Mouse (Mus musculus): ENCODE measurements around the gene Trpm2. TPM values are rescaled to one million over a fixed set of nuclear protein-coding genes. Genes with fewer than 3 reads are reported as not detected.

The Trpm2 gene
- polyA plus RNA-seq, 1 experiment from 2014 or later, result 1.6 TPM

GRCm38 (mm10) chr10:77895562-77895961, 74.8 kb downstream of the Trpm2 start:
- WGBS, result 46% methylated on average over 5 of the region's 5 CpGs
- H3K9me3 ChIP-seq, result no peaks in the 10 kb centered on the region
- no peak for ATAC-seq (ENCODE audit: borderline replicate concordance, extremely low read depth, low FRiP score, low TSS enrichment)

GRCm38 (mm10) chr10:77890987-77891565, 79.3 kb downstream of the Trpm2 start:
- Histone ChIP-seq H3K4me2 (no peak overlapping the region), H3K4me1 (no peaks in the 10 kb centered on the region), H3K9ac (no peak overlapping the region), H3K27ac (no peak overlapping the region), H3K27me3 (no peaks in the 10 kb centered on the region), H3K36me3 (no peaks in the 10 kb centered on the region), H3K9me3 (no peaks in the 10 kb centered on the region), H3K4me3 (no peak overlapping the region)
- 0 out of 2 replicates have a peak, but pooled peaks have one; percentile 3 for ATAC-seq (ENCODE audit: borderline replicate concordance, extremely low read depth, low FRiP score, low TSS enrichment)
- 78% methylated on average over 8 of the region's 8 CpGs for WGBS

More at GRCm38 (mm10) chr10:77895562-77895961, 74.8 kb downstream of the Trpm2 start:
- H3K36me3 ChIP-seq, result no peaks in the 10 kb centered on the region
- H3K27me3 ChIP-seq, result no peaks in the 10 kb centered on the region
- no peak overlapping the region for H3K9ac ChIP-seq
- H3K27ac ChIP-seq, result no peak overlapping the region
- no peak overlapping the region for H3K4me3 ChIP-seq
- H3K4me2 ChIP-seq, result no peak overlapping the region
- no peaks in the 10 kb centered on the region for H3K4me1 ChIP-seq

GRCm38 (mm10) chr10:77886007-77886747, 84.2 kb downstream of the Trpm2 start:
- no peaks in the 10 kb centered on the region for H3K9me3 ChIP-seq
- H3K4me1 ChIP-seq, result no peaks in the 10 kb centered on the region
- no peak overlapping the region for H3K4me2 ChIP-seq
- H3K36me3 ChIP-seq, result no peaks in the 10 kb centered on the region
- no peaks in the 10 kb centered on the region for H3K27me3 ChIP-seq
- no peak overlapping the region for H3K9ac ChIP-seq
- ATAC-seq (ENCODE audit: borderline replicate concordance, extremely low read depth, low FRiP score, low TSS enrichment), result no peak
- H3K4me3 ChIP-seq, result no peak overlapping the region
- H3K27ac ChIP-seq, result no peak overlapping the region
- 33% methylated on average over 12 of the region's 12 CpGs for WGBS

- Histone ChIP-seq H3K4me1 (no peaks in the 10 kb centered on the region), H3K9me3 (no peaks in the 10 kb centered on the region)
- ATAC-seq (ENCODE audit: borderline replicate concordance, extremely low read depth, low FRiP score, low TSS enrichment), result no peak
Observed at GRCm38 (mm10) chr10:77882553-77882952, 87.8 kb downstream of the Trpm2 start.

GRCm38 (mm10) chr10:77880305-77880704, 90.1 kb downstream of the Trpm2 start:
- H3K4me3 ChIP-seq, result no peak overlapping the region
- 59% methylated on average over 3 of the region's 3 CpGs for WGBS
- H3K9me3 ChIP-seq, result no peaks in the 10 kb centered on the region
- peaks cover 6% of the 10 kb centered on the region; the same call in 1 of the 2 replicates for H3K4me1 ChIP-seq
- ATAC-seq (ENCODE audit: borderline replicate concordance, extremely low read depth, low FRiP score, low TSS enrichment), result no peak
- no peak overlapping the region for H3K9ac ChIP-seq
- no peaks in the 10 kb centered on the region for H3K27me3 ChIP-seq
- H3K36me3 ChIP-seq, result no peaks in the 10 kb centered on the region
- H3K27ac ChIP-seq, result no peak overlapping the region
- H3K4me2 ChIP-seq, result no peak overlapping the region

More at GRCm38 (mm10) chr10:77882553-77882952, 87.8 kb downstream of the Trpm2 start:
- Histone ChIP-seq H3K27ac (no peak overlapping the region), H3K36me3 (no peaks in the 10 kb centered on the region), H3K4me2 (no peak overlapping the region), H3K9ac (no peak overlapping the region), H3K27me3 (no peaks in the 10 kb centered on the region), H3K4me3 (no peak overlapping the region)
- WGBS, result 81% methylated on average over 5 of the region's 5 CpGs

GRCm38 (mm10) chr10:77878985-77879384, 91.4 kb downstream of the Trpm2 start:
- Histone ChIP-seq H3K4me3 (no peak overlapping the region), H3K36me3 (no peaks in the 10 kb centered on the region), H3K4me2 (no peak overlapping the region), H3K9me3 (no peaks in the 10 kb centered on the region), H3K4me1 (peaks cover 11% of the 10 kb centered on the region; the same call in 1 of the 2 replicates), H3K27me3 (no peaks in the 10 kb centered on the region), H3K27ac (no peak overlapping the region), H3K9ac (no peak overlapping the region)
- no peak for ATAC-seq (ENCODE audit: borderline replicate concordance, extremely low read depth, low FRiP score, low TSS enrichment)
- 57% methylated on average over 6 of the region's 6 CpGs for WGBS

- no peak overlapping the region for H3K4me2 ChIP-seq
- no peaks in the 10 kb centered on the region for H3K9me3 ChIP-seq
- WGBS, result 53% methylated on average over 7 of the region's 7 CpGs
- no peak overlapping the region for H3K9ac ChIP-seq
- H3K4me3 ChIP-seq, result no peak overlapping the region
- H3K36me3 ChIP-seq, result no peaks in the 10 kb centered on the region
- H3K4me1 ChIP-seq, result peaks cover 4% of the 10 kb centered on the region; the same call in 1 of the 2 replicates
- H3K27ac ChIP-seq, result no peak overlapping the region
- H3K27me3 ChIP-seq, result peaks cover 16% of the 10 kb centered on the region; the same call in 1 of the 2 replicates
- peak; percentile 44; the same call in 1 of the 2 replicates for ATAC-seq (ENCODE audit: borderline replicate concordance, extremely low read depth, low FRiP score, low TSS enrichment)
Observed at GRCm38 (mm10) chr10:77869651-77870050, 100.7 kb downstream of the Trpm2 start.

GRCm38 (mm10) chr10:77867546-77867945, 102.8 kb downstream of the Trpm2 start:
- H3K4me2 ChIP-seq, result no peak overlapping the region
- H3K4me3 ChIP-seq, result no peak overlapping the region
- H3K9me3 ChIP-seq, result no peaks in the 10 kb centered on the region
- H3K36me3 ChIP-seq, result no peaks in the 10 kb centered on the region
- 11% methylated on average over 1 of the region's 1 CpGs for WGBS
- peaks cover 23% of the 10 kb centered on the region for H3K27me3 ChIP-seq
- no peak for ATAC-seq (ENCODE audit: borderline replicate concordance, extremely low read depth, low FRiP score, low TSS enrichment)
- H3K27ac ChIP-seq, result no peak overlapping the region
- no peak overlapping the region for H3K9ac ChIP-seq
- peaks cover 4% of the 10 kb centered on the region; the same call in 1 of the 2 replicates for H3K4me1 ChIP-seq

GRCm38 (mm10) chr10:77864762-77865143, 105.6 kb downstream of the Trpm2 start:
- no peak overlapping the region for H3K27ac ChIP-seq
- no peaks in the 10 kb centered on the region for H3K36me3 ChIP-seq
- no peaks in the 10 kb centered on the region for H3K9me3 ChIP-seq
- no peak for ATAC-seq (ENCODE audit: borderline replicate concordance, extremely low read depth, low FRiP score, low TSS enrichment)
- H3K9ac ChIP-seq, result no peak overlapping the region
- 36% methylated on average over 11 of the region's 11 CpGs for WGBS
- H3K4me2 ChIP-seq, result peak overlapping the region; percentile 33
- no peak overlapping the region for H3K4me3 ChIP-seq
- H3K4me1 ChIP-seq, result peaks cover 4% of the 10 kb centered on the region; the same call in 1 of the 2 replicates
- peaks cover 23% of the 10 kb centered on the region for H3K27me3 ChIP-seq

- WGBS, result 24% methylated on average over 14 of the region's 14 CpGs
- Histone ChIP-seq H3K36me3 (no peaks in the 10 kb centered on the region), H3K4me3 (no peak overlapping the region), H3K9ac (no peak overlapping the region), H3K9me3 (no peaks in the 10 kb centered on the region), H3K4me1 (0 out of 2 replicates have a peak, but pooled peaks cover under 1% of the 10 kb centered on the region), H3K4me2 (peak overlapping the region; percentile 33), H3K27me3 (peaks cover 20% of the 10 kb centered on the region), H3K27ac (no peak overlapping the region)
- ATAC-seq (ENCODE audit: borderline replicate concordance, extremely low read depth, low FRiP score, low TSS enrichment), result peak; percentile 77
Observed at GRCm38 (mm10) chr10:77864067-77864761, 106.1 kb downstream of the Trpm2 start.

- no peaks in the 10 kb centered on the region for H3K4me1 ChIP-seq
- peaks cover 15% of the 10 kb centered on the region for H3K27me3 ChIP-seq
- 45% methylated on average over 7 of the region's 7 CpGs for WGBS
- no peak for ATAC-seq (ENCODE audit: borderline replicate concordance, extremely low read depth, low FRiP score, low TSS enrichment)
- no peak within 1 kb of the TSS for H3K9ac ChIP-seq
- H3K9me3 ChIP-seq, result no peaks in the 10 kb centered on the region
- H3K27ac ChIP-seq, result no peak within 1 kb of the TSS
- no peaks in the 10 kb centered on the region for H3K36me3 ChIP-seq
- H3K4me3 ChIP-seq, result no peak within 1 kb of the TSS
- H3K4me2 ChIP-seq, result no peak within 1 kb of the TSS
Observed at GRCm38 (mm10) chr10:77861675-77862074, 108.7 kb downstream of the Trpm2 start, which contains the start of gene Gm3285. Gene Gm3285 (plus strand): TSS chr10:77861975.
